Mouse (Mus musculus): ENCODE results near the gene Fbxl7. TPM values are rescaled to one million over a fixed set of nuclear protein-coding genes. Genes with fewer than 3 reads are reported as not detected.

Gene Fbxl7
- polyA plus RNA-seq (2016; fragmentation: Nextera tagmentation; extraction: Ambion mirVana): 12.4 and 17.0 TPM in 2 replicates

DNA sequence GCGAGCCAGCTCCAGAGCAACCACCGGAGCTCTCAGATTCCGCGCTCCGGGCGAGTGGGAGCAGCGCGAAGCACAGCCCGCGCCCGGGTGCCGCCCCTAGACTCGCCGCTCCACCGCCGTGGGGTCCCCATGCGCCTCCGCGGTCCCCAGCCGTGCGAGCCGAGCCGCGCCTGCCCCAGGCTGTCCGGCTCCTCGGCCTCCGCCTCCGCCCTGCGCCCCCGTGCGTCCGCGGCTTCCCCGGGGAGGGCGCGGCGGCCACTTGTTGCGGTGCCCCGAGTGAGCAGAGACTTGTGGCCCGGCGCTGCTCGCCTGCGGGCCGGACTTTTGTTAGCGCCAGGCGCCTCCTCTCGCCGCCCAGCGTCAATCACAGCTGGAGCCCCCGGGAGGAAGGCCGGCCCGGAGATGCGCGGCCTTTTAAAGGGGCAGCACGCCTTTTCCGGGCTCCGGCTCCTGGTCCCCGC is at the start of gene Fbxl7:
TSS of gene Fbxl7 (minus strand) at position 330 of the 461 bp plus-strand sequence.
- Histone ChIP-seq H3K9ac (peak within 1 kb of the TSS; percentile 79), H3K4me2 (peak within 1 kb of the TSS; percentile 88), H3K36me3 (replicated peaks) (no peaks in the 10 kb centered on the region), H3K4me1 (peaks cover 13% of the 10 kb centered on the region), H3K27ac (peak within 1 kb of the TSS; percentile 82), H3K4me3 (replicated peaks) (peak within 1 kb of the TSS; percentile 79), H3K9me3 (no peaks in the 10 kb centered on the region), H3K27me3 (peaks cover 10% of the 10 kb centered on the region; the same call in 1 of the 2 replicates)
- peak; percentile 92 for ATAC-seq (ENCODE audit: low FRiP score)
- under 1% methylated on average over 58 of the region's 58 CpGs for WGBS

DNA sequence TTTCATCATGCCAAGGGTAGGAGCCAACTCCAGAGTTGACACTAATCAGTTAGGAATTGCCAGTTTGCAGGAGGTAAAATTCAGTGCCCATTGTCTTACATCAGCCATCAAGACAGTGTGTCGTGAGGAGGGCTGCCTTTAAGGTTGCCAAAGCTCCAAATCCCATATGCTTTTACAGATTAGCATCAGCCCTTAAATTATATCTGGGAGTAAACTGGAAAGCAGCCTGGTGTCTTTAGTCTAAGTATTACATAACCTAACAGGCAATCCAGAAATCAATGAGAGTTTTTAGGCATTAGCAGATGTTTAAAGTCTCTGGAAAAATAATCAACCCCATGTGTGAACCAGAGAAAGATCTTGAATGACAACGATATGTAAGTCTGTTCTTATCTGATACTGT is 26.6 kb upstream of the Fbxl7 start:
- H3K4me3 ChIP-seq (replicated peaks): no peak overlapping the region
- H3K36me3 ChIP-seq (replicated peaks): no peaks in the 10 kb centered on the region
- H3K4me2 ChIP-seq: no peak overlapping the region
- no peaks in the 10 kb centered on the region for H3K4me1 ChIP-seq
- peaks cover 6% of the 10 kb centered on the region for H3K27me3 ChIP-seq
- ATAC-seq (ENCODE audit: low FRiP score): no peak
- no peak overlapping the region for H3K27ac ChIP-seq
- H3K9ac ChIP-seq: no peak overlapping the region
- 85% methylated on average over 2 of the region's 2 CpGs for WGBS
- H3K9me3 ChIP-seq: no peaks in the 10 kb centered on the region

DNA sequence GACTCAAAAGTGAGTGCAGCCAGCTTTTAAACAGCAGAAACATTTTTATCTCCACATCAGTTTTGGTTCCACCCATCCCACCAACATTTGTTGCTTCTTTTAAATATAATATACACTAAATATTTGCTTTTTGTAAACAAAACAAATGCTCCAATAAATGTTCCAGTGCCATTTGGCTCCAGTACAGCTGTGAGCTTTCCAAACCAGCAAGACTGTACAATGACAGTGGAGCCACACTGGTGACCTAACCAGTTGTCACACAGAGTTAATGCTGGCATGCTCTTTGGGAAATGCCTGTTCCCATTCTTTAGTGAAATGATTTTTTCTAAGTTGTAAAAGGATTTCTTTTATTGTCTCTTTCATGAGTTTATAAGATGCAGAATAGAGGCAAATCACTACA is 18.0 kb upstream of the Fbxl7 start:
- Histone ChIP-seq H3K9ac (no peak overlapping the region), H3K9me3 (no peaks in the 10 kb centered on the region), H3K36me3 (replicated peaks) (no peaks in the 10 kb centered on the region), H3K4me2 (no peak overlapping the region), H3K27me3 (peaks cover under 1% of the 10 kb centered on the region), H3K4me3 (replicated peaks) (no peak overlapping the region), H3K4me1 (no peaks in the 10 kb centered on the region), H3K27ac (no peak overlapping the region)
- ATAC-seq (ENCODE audit: low FRiP score): no peak

DNA sequence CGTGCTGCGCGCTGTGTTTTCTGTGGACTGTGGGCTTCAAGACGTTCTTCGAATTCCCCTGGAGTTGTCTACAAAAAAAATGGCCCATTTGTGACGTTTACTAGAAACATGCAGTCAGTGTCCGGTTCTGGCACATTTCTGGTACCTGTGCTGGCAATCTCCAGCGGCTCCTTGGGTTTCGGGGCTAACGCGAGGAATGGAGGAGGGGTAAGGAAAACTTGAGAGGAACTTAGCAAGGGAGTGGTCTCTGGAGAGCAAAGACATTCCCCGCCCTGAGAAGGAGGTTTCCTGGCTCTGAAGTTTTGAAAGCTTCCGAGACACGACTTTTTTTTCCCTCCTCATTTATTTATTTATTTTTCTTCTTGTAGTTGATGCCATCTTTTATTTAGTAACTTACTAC is 381 bp upstream of the Fbxl7 start:
- Histone ChIP-seq H3K4me3 (replicated peaks) (peak overlapping the region; percentile 79), H3K9ac (peak overlapping the region; percentile 79), H3K9me3 (no peaks in the 10 kb centered on the region), H3K27me3 (peaks cover 10% of the 10 kb centered on the region; the same call in 1 of the 2 replicates), H3K4me1 (peaks cover 13% of the 10 kb centered on the region), H3K4me2 (peak overlapping the region; percentile 88), H3K27ac (peak overlapping the region; percentile 82), H3K36me3 (replicated peaks) (no peaks in the 10 kb centered on the region)
- ATAC-seq (ENCODE audit: low FRiP score): peak; percentile 28; the same call in 1 of the 2 replicates
- WGBS: under 1% methylated on average over 14 of the region's 14 CpGs

DNA sequence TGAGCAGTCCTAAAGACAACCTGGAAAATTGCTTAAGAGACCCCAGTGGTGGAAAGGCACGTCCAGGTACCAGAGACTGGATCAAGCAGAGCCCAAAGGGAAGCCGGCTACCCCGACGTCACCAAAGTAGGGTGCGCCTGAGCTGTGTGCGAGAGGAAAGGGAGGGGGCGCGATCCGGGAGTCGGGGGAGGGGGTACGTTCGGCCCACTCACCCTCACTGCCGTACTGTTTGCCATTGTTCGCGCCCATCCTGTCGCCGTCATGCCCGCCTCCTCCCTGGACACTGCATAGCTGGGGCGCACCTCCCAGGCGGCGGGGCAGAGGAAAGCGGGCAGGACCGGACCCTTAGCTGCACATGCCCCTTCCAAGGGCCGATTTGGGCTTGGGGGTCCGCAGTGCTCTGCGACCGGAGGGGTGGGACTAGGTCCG is 565 bp downstream of the Fbxl7 start:
- Histone ChIP-seq H3K9ac (peak overlapping the region; percentile 79), H3K36me3 (replicated peaks) (no peaks in the 10 kb centered on the region), H3K4me3 (replicated peaks) (peak overlapping the region; percentile 79), H3K4me2 (peak overlapping the region; percentile 88), H3K4me1 (peaks cover 13% of the 10 kb centered on the region), H3K27me3 (peaks cover 10% of the 10 kb centered on the region; the same call in 1 of the 2 replicates), H3K9me3 (no peaks in the 10 kb centered on the region), H3K27ac (peak overlapping the region; percentile 82)
- ATAC-seq (ENCODE audit: low FRiP score): peak; percentile 83
- WGBS: under 1% methylated on average over 27 of the region's 28 CpGs

DNA sequence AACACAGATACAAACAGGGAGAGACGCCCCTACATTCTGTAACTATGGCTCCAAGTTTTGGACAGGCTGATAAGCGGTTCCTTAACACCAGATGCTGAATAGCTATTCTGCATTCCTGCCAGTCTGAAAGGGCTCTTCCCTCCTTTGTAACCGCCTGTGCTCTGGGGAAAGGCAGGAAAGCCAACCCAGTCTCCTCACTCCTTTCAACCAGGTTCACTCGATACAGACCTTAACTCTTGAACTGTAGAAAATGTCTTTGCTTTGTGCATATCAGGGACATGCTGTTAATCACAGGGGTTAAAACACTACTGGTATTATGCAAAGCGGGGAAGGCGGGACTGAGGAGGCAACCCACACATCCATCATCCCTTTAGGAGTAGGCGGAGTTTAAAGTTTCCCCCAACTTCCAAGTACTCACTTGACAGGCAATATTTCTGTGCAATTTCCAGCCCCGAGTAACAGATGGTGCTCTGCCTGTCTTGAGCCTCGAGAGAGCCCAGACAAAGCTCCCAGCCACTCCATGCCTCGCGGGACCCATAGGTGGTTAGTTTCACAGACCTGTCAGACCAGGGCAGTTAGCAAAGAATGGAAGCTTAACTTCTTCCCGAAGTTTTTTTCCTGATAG is 1.2 kb downstream of the Fbxl7 start:
- peak overlapping the region; percentile 79 for H3K4me3 ChIP-seq (replicated peaks)
- H3K27me3 ChIP-seq: peaks cover 10% of the 10 kb centered on the region; the same call in 1 of the 2 replicates
- no peak overlapping the region for H3K27ac ChIP-seq
- peak overlapping the region; percentile 88 for H3K4me2 ChIP-seq
- H3K9ac ChIP-seq: peak overlapping the region; percentile 79
- no peaks in the 10 kb centered on the region for H3K36me3 ChIP-seq (replicated peaks)
- 2% methylated on average over 12 of the region's 12 CpGs for WGBS
- peak; percentile 19; the same call in 1 of the 2 replicates for ATAC-seq (ENCODE audit: low FRiP score)
- peaks cover 13% of the 10 kb centered on the region for H3K4me1 ChIP-seq
- H3K9me3 ChIP-seq: no peaks in the 10 kb centered on the region

DNA sequence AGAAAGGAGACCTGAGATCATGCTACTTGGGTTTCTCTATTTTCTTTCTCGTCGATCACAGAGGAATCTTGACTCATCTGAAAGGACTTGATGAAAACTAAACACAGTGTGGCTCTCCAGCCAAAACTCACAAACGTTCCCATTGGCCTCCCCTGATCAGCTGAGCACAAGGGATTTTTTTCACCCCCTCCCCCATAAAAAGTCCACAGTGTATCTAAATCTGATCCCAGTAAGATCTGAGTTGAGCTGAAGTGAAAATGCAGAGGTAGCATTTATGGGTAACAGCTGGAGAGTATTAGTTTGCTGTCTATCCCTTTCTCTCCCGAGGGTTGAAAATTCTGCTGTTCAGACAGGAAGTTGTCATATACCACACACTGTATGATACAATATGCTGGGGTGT is 2.2 kb downstream of the Fbxl7 start:
- H3K4me1 ChIP-seq: peaks cover 13% of the 10 kb centered on the region
- 55% methylated on average over 4 of the region's 4 CpGs for WGBS
- no peak for ATAC-seq (ENCODE audit: low FRiP score)
- peak overlapping the region; percentile 15; the same call in 1 of the 2 replicates for H3K4me2 ChIP-seq
- no peak overlapping the region for H3K9ac ChIP-seq
- H3K9me3 ChIP-seq: no peaks in the 10 kb centered on the region
- H3K36me3 ChIP-seq (replicated peaks): no peaks in the 10 kb centered on the region
- no peak overlapping the region for H3K27ac ChIP-seq
- peaks cover 8% of the 10 kb centered on the region; the same call in 1 of the 2 replicates for H3K27me3 ChIP-seq
- H3K4me3 ChIP-seq (replicated peaks): no peak overlapping the region

DNA sequence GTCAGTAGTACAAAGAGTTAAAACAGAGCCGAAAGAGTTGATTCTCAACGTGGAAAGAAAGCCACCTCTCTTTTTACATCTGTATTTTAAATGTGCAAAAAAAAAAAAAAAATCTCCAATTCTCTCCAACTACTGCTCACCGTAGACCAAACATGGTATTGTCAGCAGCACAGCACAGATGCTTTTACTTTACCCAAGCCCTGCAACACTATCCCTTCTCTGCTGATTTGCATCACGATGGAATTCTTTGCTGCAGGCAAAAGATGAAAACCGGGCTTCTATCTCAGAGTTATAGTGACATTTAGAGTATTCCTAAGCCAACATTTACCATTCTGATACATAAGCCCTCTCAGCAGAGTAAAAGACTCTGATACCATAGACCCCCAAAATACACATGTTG is 5.4 kb downstream of the Fbxl7 start:
- WGBS: 73% methylated on average over 5 of the region's 5 CpGs
- no peak overlapping the region for H3K4me3 ChIP-seq (replicated peaks)
- H3K9ac ChIP-seq: no peak overlapping the region
- H3K27me3 ChIP-seq: no peaks in the 10 kb centered on the region
- H3K27ac ChIP-seq: no peak overlapping the region
- no peak overlapping the region for H3K4me2 ChIP-seq
- H3K9me3 ChIP-seq: no peaks in the 10 kb centered on the region
- peaks cover 13% of the 10 kb centered on the region for H3K4me1 ChIP-seq
- no peak for ATAC-seq (ENCODE audit: low FRiP score)
- H3K36me3 ChIP-seq (replicated peaks): no peaks in the 10 kb centered on the region

DNA sequence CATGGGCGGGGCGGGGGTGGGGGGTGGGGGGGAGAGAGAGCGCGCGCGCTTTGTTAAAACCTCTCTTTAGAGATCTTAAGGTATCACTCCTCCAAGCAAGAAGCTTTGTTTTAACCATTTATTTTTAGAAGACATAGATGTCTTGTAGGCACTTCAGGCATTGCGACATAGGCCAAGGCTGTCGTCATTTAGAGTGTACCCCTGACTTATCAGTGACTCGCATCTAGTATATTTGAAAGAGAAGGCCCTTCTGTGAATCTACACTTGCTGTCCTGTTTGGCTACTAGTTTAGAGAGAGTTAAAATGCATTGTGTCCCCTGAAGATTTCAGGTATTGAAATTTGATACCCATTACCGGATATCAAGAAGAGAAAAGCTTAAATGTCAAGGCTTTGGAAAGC is 7.2 kb downstream of the Fbxl7 start:
- H3K9me3 ChIP-seq: no peaks in the 10 kb centered on the region

DNA sequence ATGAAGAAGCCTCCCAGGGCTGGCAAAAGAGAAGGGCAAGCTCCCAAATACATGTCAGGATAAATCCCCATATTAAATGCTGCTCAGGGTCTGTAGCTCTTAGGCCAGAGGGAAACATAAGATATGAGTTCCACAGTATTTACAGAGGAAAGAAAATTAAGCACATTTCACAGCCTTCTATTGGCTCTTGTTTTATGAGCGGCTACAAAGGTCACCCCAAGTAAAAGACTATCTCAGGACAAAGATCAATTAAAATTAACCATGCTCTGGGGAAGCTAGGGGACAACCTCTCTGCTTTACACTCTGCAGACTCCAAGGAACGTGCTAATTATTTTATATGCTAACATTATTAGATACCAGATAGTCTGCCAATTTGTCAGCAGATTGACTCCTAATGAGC is 9.4 kb downstream of the Fbxl7 start:
- no peaks in the 10 kb centered on the region for H3K4me1 ChIP-seq
- no peak for ATAC-seq (ENCODE audit: low FRiP score)
- 45% methylated on average over 2 of the region's 2 CpGs for WGBS
- no peak overlapping the region for H3K4me3 ChIP-seq (replicated peaks)
- no peaks in the 10 kb centered on the region for H3K9me3 ChIP-seq
- H3K27ac ChIP-seq: no peak overlapping the region
- H3K36me3 ChIP-seq (replicated peaks): no peaks in the 10 kb centered on the region
- no peak overlapping the region for H3K9ac ChIP-seq
- no peaks in the 10 kb centered on the region for H3K27me3 ChIP-seq
- H3K4me2 ChIP-seq: no peak overlapping the region

More for the DNA sequence above, 7.2 kb downstream of the Fbxl7 start:
- H3K27ac ChIP-seq: no peak overlapping the region
- no peak overlapping the region for H3K4me3 ChIP-seq (replicated peaks)
- no peak overlapping the region for H3K4me2 ChIP-seq
- ATAC-seq (ENCODE audit: low FRiP score): no peak
- H3K36me3 ChIP-seq (replicated peaks): no peaks in the 10 kb centered on the region
- H3K4me1 ChIP-seq: peaks cover 2% of the 10 kb centered on the region
- H3K9ac ChIP-seq: no peak overlapping the region
- no peaks in the 10 kb centered on the region for H3K27me3 ChIP-seq
- 73% methylated on average over 10 of the region's 10 CpGs for WGBS

DNA sequence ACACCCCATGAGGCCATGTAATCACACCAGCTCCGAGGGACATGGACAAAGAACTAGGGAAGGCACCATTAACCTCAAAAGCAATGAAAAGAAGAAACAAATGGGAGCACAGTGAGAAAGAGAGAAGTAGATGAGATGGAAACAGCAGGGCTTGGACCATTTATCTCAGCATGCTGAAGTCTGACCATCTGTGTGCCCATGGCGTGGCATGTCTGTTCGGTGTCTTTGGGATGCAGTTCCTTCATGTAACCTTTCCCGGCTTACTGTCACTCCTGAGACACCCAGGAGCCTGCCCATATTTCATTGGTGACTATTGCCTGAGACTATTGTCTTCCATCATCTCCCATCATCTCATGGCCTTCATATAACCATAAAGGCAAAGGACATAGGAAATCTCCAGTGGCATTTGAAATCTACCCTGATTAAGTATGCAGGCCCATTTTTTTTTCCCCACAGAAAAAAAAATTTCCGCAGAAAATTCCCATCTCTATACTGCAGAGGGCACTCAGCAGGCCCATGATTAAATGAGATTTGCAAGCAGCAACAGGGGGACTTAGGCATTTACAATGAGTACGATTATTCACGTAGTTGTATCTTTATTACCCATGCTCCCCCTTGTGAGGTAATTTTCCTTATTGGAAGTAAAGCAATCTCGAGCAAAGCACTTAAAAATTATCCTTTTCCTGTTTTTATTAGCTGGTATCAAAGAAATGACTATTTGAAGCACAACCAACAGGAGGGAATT is 15.0 kb downstream of the Fbxl7 start:
- Histone ChIP-seq H3K27ac (no peak overlapping the region), H3K9me3 (no peaks in the 10 kb centered on the region), H3K27me3 (no peaks in the 10 kb centered on the region), H3K4me1 (peaks cover 12% of the 10 kb centered on the region), H3K4me2 (no peak overlapping the region), H3K4me3 (replicated peaks) (no peak overlapping the region), H3K36me3 (replicated peaks) (no peaks in the 10 kb centered on the region), H3K9ac (no peak overlapping the region)
- ATAC-seq (ENCODE audit: low FRiP score): no peak
- 82% methylated on average over 8 of the region's 8 CpGs for whole genome bisulfite sequencing

DNA sequence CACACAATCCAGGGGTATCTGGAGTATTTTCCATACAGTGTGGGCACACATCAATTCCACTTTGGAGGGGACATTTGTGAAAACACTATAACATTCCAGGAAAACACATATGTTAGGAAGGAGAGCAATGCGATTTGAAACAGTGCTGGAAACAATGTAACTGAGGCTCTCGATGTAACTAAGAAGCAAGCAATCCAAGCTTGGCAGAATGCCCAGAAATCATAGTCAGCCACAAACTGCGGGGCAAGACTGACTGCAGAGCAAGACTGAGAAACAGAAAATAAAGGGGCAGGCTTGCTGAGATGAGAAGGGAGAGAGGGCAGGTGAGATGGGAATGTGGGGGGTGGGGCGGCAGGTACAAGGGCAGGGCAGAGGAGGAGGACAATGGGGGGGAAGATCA is 19.7 kb downstream of the Fbxl7 start:
- no peak overlapping the region for H3K4me3 ChIP-seq (replicated peaks)
- H3K27me3 ChIP-seq: 0 out of 2 replicates have a peak, but pooled peaks cover 4% of the 10 kb centered on the region
- H3K4me2 ChIP-seq: no peak overlapping the region
- peak; percentile 71; the same call in 1 of the 2 replicates for ATAC-seq (ENCODE audit: low FRiP score)
- peaks cover 24% of the 10 kb centered on the region for H3K4me1 ChIP-seq
- no peak overlapping the region for H3K27ac ChIP-seq
- no peak overlapping the region for H3K9ac ChIP-seq
- H3K36me3 ChIP-seq (replicated peaks): no peaks in the 10 kb centered on the region
- WGBS: 26% methylated on average over 4 of the region's 4 CpGs
- no peaks in the 10 kb centered on the region for H3K9me3 ChIP-seq
